Mouse (Mus musculus): ENCODE measurements at regions not wholly inside any gene's neighbourhood (a gene's known extent, or its start where the extent isn't known, plus 50 kb on each side); places are given as distances from the start of the nearest gene placed in this dataset.

DNA sequence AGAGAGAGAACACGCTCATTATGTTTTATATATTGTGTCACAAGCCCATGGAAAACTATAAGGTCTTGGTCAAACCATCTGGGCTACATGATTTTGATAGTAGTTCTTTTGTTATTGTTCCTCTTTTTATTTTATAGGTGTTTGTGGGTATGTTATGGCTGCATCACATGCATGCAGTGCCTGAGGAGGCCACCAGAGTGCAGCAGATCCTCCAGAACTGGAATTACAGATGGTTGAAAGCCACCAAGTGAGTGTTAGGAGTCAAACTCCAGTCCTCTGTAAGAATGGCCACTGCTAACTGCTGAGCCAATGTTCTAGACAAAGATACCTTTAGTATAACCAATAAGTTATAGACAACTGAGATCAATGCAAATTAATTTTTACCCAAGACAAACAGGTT, 435.9 kb upstream of the Dmac1 start:
- no peak for ATAC-seq (replicated peaks)
- Histone ChIP-seq H3K9ac (no peak overlapping the region), H3K4me3 (no peak overlapping the region), H3K4me1 (no peaks in the 10 kb centered on the region), H3K9me3 (no peaks in the 10 kb centered on the region), H3K36me3 (replicated peaks) (no peaks in the 10 kb centered on the region), H3K27ac (no peak overlapping the region), H3K4me2 (no peak overlapping the region), H3K27me3 (replicated peaks) (no peaks in the 10 kb centered on the region)
- 96% methylated on average over 1 of the region's 1 CpGs for WGBS

DNA sequence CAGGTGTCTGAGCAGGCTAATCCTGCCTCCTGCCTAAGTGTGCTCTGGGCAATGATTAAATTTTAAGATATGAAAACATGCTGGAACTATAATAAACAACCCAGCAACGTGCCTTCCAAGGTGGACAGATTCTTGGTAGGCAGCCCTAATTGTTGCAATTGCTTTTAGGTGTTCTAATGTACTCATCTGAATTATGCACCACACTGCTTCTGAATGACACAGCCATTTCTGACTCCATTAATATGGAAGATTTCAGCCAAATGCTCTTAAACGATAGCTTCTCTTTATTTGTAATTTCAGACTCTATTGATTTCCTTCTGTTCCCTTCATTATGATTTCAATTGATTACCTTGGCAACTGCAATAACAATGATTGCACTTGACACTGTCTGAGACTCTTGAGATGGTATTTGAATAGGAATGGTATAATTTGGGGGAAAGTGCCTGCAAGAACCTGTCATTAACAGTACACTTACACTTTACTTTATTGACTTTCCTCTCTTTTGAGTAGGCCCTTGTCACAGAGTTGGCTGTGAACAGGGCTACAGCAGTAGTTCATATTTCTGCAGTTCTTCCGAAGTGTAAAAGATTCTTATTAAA, 422.8 kb upstream of the Dmac1 start:
- Histone ChIP-seq H3K27me3 (replicated peaks) (no peaks in the 10 kb centered on the region), H3K9ac (no peak overlapping the region), H3K9me3 (no peaks in the 10 kb centered on the region), H3K4me3 (no peak overlapping the region), H3K36me3 (replicated peaks) (no peaks in the 10 kb centered on the region), H3K27ac (no peak overlapping the region), H3K4me1 (no peaks in the 10 kb centered on the region), H3K4me2 (no peak overlapping the region)
- 47% methylated on average over 3 of the region's 3 CpGs for WGBS
- ATAC-seq (replicated peaks) = peak; percentile 48; the same call in 1 of the 2 replicates

DNA sequence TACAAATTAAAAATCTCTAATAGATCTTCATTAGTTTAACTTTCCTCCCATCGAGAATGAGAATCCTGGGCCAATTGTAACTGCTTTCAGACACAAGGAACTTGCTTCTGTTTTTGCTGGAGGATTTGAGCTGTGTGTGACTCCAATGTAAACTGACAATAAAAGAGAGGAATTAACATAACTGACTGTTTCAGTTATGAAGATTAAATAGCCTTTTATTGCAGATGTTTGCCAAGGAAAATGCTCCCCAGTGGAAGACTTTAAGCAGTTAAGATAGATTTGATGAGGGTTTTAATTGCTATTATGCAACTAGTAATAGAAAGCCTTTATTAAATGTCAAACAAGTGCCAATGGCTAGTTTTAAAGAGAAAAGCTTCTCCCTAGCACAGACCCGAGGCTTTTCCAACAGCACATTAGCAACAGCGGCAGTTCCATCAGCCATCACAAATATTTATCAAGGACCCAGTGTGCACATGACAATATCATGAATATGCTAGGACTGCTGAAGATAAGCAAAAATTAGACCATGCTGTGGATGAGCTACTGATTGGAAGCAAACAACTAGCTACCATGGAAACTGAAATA, 398.6 kb upstream of the Dmac1 start:
- ATAC-seq (replicated peaks) = no peak

DNA sequence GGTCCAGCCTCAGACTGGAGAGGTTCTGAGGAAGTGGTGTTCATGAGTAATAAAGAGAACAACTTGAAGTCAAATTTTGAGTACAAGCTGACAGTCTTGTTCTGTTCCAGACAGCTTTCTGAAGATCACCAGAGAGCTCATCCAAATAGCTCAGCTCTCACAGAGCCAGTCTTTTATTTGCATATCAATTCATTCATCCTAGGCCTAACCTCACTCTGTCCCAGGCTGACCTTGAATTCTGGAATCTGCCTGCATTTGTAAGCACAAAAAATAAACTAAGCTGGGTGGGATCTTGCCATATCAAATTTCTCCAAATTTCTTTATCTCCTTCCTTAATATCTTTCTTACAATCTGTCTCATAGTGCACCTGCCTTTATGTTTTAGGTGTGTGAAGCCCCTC, 362.9 kb upstream of the Dmac1 start:
- H3K4me2 ChIP-seq = no peak overlapping the region
- no peak for ATAC-seq (replicated peaks)
- no peak overlapping the region for H3K9ac ChIP-seq
- no peak overlapping the region for H3K4me3 ChIP-seq
- no peaks in the 10 kb centered on the region for H3K9me3 ChIP-seq
- H3K27ac ChIP-seq = no peak overlapping the region
- H3K4me1 ChIP-seq = no peaks in the 10 kb centered on the region
- no peaks in the 10 kb centered on the region for H3K36me3 ChIP-seq (replicated peaks)
- no peaks in the 10 kb centered on the region for H3K27me3 ChIP-seq (replicated peaks)

More for the DNA sequence above, 398.6 kb upstream of the Dmac1 start:
- Histone ChIP-seq H3K4me2 (no peak overlapping the region), H3K9me3 (no peaks in the 10 kb centered on the region), H3K27ac (no peak overlapping the region), H3K4me3 (no peak overlapping the region), H3K27me3 (replicated peaks) (no peaks in the 10 kb centered on the region), H3K36me3 (replicated peaks) (no peaks in the 10 kb centered on the region), H3K4me1 (no peaks in the 10 kb centered on the region), H3K9ac (no peak overlapping the region)
- 57% methylated on average over 3 of the region's 3 CpGs for WGBS

DNA sequence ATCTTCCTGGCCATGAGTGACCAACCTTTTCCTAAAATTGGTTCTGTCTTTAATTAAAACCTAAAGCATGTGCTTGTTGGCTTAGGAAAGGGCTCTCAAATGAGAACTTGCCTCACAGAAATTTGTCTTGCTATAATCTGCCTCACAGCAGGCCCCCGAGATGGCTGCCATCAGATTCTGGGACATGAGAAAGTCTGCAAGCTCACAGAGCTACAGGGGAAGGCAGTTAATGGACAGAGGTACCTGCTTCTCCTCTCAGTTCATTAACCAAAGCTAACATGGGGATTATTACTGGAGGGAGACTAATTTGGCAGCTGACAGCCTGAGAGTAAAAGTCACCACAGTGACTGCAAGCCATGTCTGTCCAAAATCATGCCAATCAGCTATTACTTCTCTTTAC, 358.5 kb upstream of the Dmac1 start:
- Histone ChIP-seq H3K4me1 (no peaks in the 10 kb centered on the region), H3K36me3 (replicated peaks) (no peaks in the 10 kb centered on the region), H3K9ac (no peak overlapping the region), H3K9me3 (no peaks in the 10 kb centered on the region), H3K4me2 (no peak overlapping the region), H3K4me3 (no peak overlapping the region), H3K27ac (no peak overlapping the region), H3K27me3 (replicated peaks) (no peaks in the 10 kb centered on the region)
- 53% methylated on average over 1 of the region's 1 CpGs for WGBS
- ATAC-seq (replicated peaks) = no peak

DNA sequence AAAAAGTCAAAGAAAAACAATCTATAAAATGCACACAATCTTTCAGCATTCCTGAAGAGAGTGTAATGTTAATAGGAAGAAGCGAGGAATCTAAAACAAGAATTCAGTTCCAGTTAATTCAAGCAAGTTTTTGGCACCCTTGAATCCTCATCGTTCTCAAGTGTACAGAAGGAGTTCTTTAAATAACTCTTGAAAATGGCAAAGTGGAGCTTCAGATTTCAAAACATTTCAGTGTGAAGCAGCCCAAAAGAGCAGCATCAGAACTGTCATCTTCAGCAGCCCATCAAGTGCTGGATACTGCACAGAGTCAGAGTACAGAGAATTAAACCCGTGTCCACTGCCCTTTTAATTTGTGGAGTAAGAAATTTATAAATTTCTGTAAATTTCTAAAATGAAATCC, 311.8 kb upstream of the Dmac1 start:
- Histone ChIP-seq H3K4me1 (peaks cover 3% of the 10 kb centered on the region; the same call in 1 of the 2 replicates), H3K4me3 (no peak overlapping the region), H3K9me3 (no peaks in the 10 kb centered on the region), H3K9ac (no peak overlapping the region), H3K36me3 (replicated peaks) (no peaks in the 10 kb centered on the region), H3K27ac (no peak overlapping the region), H3K4me2 (no peak overlapping the region), H3K27me3 (replicated peaks) (no peaks in the 10 kb centered on the region)
- 90% methylated on average over 3 of the region's 3 CpGs for WGBS
- no peak for ATAC-seq (replicated peaks)

DNA sequence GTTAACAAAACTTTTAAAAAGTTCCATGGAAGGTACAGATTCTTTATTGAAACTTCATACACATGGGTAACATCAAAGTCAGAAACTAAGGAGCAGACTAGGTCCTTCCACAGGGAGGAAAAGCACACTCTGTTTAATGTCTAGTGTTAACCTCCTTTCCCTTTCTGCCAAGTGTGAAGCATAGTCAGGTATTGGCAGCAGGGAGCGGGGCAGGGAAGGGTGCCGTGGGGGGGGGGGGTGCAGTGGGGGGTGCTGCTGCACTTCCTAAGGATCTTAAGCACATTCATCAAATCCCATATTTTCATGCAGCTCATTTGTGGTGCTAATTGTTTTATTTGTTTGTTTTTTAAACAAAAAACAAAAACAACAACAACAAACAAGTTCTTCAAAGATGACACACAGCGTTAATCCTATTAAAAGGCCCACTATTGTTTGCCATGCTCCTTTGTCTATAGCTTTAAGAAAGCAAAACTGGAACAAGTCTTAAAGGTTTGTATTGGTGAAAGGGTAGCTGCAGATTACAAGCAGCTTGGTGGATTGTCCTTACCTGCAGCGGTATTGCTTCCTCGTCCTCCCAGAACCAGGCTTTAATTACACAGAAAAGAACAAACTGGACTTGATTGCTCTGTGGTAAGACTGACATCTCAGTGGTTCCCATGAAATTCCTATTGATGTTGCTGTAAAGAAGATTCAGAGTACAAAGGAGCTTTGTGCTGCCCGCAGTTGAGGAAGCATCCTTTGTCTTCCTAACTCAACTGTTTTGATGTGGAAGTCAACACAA, 310.2 kb upstream of the Dmac1 start:
- no peak overlapping the region for H3K4me2 ChIP-seq
- WGBS = 14% methylated on average over 6 of the region's 6 CpGs

DNA sequence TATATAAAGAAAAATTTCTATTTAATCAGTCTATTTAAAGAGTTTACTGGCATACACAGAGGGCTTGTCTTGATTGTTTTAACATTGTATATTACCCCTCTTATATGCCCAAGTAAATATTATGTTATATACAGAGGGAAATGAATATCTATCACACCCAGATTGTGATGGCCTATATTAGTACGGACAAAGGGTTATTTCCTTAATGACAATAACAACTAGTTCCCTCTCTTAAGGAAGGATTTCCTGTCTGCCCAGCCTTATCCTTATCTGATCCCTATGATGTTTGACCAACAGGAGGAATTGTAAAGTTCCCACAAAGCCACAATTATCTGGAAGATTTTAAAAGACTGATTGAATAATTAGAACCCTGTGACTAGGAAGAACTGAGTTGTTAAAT, 301.8 kb upstream of the Dmac1 start:
- ATAC-seq (replicated peaks) = no peak
- Histone ChIP-seq H3K4me3 (no peak overlapping the region), H3K9me3 (no peaks in the 10 kb centered on the region), H3K27ac (no peak overlapping the region), H3K4me2 (no peak overlapping the region), H3K9ac (no peak overlapping the region), H3K27me3 (replicated peaks) (no peaks in the 10 kb centered on the region), H3K4me1 (no peaks in the 10 kb centered on the region), H3K36me3 (replicated peaks) (no peaks in the 10 kb centered on the region)
- WGBS = 89% methylated on average over 1 of the region's 1 CpGs

More for the DNA sequence above, 310.2 kb upstream of the Dmac1 start:
- H3K9ac ChIP-seq = no peak overlapping the region
- no peaks in the 10 kb centered on the region for H3K9me3 ChIP-seq
- no peak for ATAC-seq (replicated peaks)
- H3K27me3 ChIP-seq (replicated peaks) = no peaks in the 10 kb centered on the region
- no peak overlapping the region for H3K27ac ChIP-seq
- no peak overlapping the region for H3K4me3 ChIP-seq
- H3K4me1 ChIP-seq = peaks cover 3% of the 10 kb centered on the region; the same call in 1 of the 2 replicates
- H3K36me3 ChIP-seq (replicated peaks) = no peaks in the 10 kb centered on the region

DNA sequence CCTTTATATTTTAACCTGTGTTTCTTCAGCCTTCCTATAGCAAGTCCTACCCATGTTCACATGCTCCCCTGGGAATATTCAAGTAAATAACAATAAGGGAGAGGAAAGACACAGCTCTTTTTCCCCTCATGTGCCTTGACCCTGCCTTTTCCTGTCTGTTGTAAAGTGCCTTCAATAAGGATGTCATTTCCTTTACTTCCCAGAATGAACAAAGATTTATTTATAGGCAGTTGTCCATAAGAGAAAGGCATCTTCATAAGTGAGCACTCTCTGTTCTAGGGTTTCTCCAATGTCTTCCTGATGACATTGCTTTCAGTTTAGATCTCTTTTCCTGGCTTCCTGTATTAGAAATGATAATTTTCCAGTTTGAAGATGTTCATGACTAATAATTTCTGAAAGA, 294.5 kb upstream of the Dmac1 start:
- Histone ChIP-seq H3K4me3 (no peak overlapping the region), H3K27ac (no peak overlapping the region), H3K9me3 (no peaks in the 10 kb centered on the region), H3K4me1 (no peaks in the 10 kb centered on the region), H3K4me2 (no peak overlapping the region), H3K27me3 (replicated peaks) (no peaks in the 10 kb centered on the region), H3K9ac (no peak overlapping the region), H3K36me3 (replicated peaks) (no peaks in the 10 kb centered on the region)
- no peak for ATAC-seq (replicated peaks)

DNA sequence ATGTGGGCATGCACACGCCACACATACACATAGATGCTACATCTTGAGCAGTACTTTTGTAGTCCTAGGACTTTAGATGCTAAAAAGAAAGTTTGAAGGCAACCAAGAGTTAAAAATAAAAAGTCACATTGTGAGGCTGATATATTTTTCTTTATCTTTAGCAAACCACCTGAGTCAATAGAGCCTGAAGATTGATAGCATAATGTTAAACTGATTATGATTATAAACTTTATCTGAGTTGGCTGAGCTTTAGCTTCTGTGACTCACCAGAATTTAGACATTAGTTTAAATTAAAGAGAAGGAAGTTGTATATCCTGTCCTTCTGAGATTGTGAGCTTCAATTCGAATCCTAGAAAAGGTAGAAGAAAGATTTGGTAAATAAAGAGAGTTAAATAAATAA, 289.5 kb upstream of the Dmac1 start:
- H3K4me3 ChIP-seq = no peak overlapping the region
- no peak overlapping the region for H3K27ac ChIP-seq
- no peak overlapping the region for H3K4me2 ChIP-seq
- no peaks in the 10 kb centered on the region for H3K36me3 ChIP-seq (replicated peaks)
- WGBS = 89% methylated on average over 2 of the region's 2 CpGs
- ATAC-seq (replicated peaks) = no peak
- no peaks in the 10 kb centered on the region for H3K27me3 ChIP-seq (replicated peaks)
- no peak overlapping the region for H3K9ac ChIP-seq
- no peaks in the 10 kb centered on the region for H3K4me1 ChIP-seq
- no peaks in the 10 kb centered on the region for H3K9me3 ChIP-seq

DNA sequence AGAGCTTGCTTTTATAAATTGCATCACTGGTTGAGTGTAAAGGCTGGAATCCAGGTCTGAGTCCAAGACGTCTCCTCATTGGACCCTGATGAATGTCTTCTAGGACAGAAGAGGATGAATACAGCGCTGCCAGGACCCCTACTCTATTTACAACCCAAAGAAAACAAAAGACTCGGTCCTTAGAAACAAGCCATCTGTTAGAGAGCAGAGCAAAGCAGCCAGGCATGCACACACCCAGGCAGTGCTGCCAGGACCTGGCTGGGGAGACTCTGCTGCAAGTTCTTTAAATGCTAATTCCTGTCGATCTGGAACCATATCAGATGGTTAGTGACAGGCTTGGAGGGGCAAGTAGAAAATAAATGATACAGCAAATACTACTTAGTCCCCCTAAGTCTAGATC, 284.4 kb upstream of the Dmac1 start:
- ATAC-seq (replicated peaks) = peak; percentile 92
- 7% methylated on average over 4 of the region's 4 CpGs for WGBS
- 0 out of 2 replicates have a peak overlapping the region, but pooled peaks have one; percentile 53 for H3K27ac ChIP-seq

DNA sequence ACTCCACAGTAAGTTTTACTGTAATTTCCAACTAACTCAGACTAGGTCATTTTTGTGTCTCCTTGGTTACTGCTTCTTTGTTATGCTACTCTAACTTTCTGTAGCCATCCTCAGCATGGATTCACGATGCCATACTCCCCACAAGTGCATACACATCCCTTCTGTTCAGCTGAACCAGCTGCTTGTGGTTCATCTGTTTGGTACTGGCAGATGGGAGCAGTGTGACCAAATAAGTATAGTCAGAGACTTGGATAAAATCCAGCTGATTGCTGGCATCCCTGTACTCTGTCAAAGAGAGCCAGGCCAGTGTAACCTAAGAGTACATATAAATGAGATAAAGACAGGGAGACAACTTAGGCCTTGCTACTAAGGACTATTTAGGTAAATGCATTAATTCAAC, 283.7 kb upstream of the Dmac1 start:
- H3K4me1 ChIP-seq = no peaks in the 10 kb centered on the region
- no peak overlapping the region for H3K27ac ChIP-seq
- H3K27me3 ChIP-seq (replicated peaks) = no peaks in the 10 kb centered on the region
- no peak overlapping the region for H3K4me2 ChIP-seq
- no peaks in the 10 kb centered on the region for H3K36me3 ChIP-seq (replicated peaks)
- H3K9me3 ChIP-seq = no peaks in the 10 kb centered on the region
- ATAC-seq (replicated peaks) = peak; percentile 94
- H3K9ac ChIP-seq = no peak overlapping the region
- no peak overlapping the region for H3K4me3 ChIP-seq
- WGBS = 3% methylated on average over 1 of the region's 1 CpGs

More for the DNA sequence above, 284.4 kb upstream of the Dmac1 start:
- H3K36me3 ChIP-seq (replicated peaks) = no peaks in the 10 kb centered on the region
- H3K27me3 ChIP-seq (replicated peaks) = no peaks in the 10 kb centered on the region
- H3K9ac ChIP-seq = no peak overlapping the region
- no peak overlapping the region for H3K4me2 ChIP-seq
- no peak overlapping the region for H3K4me3 ChIP-seq
- H3K4me1 ChIP-seq = no peaks in the 10 kb centered on the region
- no peaks in the 10 kb centered on the region for H3K9me3 ChIP-seq

DNA sequence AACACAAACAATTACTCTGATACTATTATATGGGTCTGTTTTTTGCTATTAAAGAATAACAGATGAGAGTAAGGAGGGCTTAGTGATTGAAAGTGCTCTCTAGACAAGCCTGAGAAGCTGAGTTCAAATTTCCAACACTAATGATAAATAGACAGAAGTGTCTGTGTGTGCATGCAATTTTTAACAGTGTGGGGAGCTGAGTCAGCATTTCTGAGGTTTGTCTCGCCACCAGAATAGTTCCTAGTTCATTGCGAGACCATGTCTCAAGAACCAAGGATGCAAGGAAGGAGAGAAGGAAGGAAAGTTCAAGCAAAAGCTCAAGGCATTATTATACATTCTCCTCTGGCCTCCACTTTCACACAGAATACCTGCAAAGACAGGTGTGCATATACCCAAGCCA, 259.7 kb upstream of the Dmac1 start:
- ATAC-seq (replicated peaks) = no peak
- 92% methylated on average over 2 of the region's 2 CpGs for WGBS

More for the DNA sequence above, 259.7 kb upstream of the Dmac1 start:
- H3K27me3 ChIP-seq (replicated peaks) = no peaks in the 10 kb centered on the region
- H3K27ac ChIP-seq = no peak overlapping the region
- H3K9ac ChIP-seq = no peak overlapping the region
- H3K4me1 ChIP-seq = no peaks in the 10 kb centered on the region
- no peak overlapping the region for H3K4me3 ChIP-seq
- H3K9me3 ChIP-seq = no peaks in the 10 kb centered on the region
- H3K4me2 ChIP-seq = no peak overlapping the region
- no peaks in the 10 kb centered on the region for H3K36me3 ChIP-seq (replicated peaks)

Measured in midbrain, embryonic 15.5 days (tissue).